Mouse (Mus musculus) heart, adult 9 months (tissue): ENCODE measurements around the gene Pick1.

Source experiments
- DNase-seq, 2 experiments: peaks; one replicate each; pipeline ENCODE4 v3.0.0; 2022; ENCODE audit warnings: low spot score in 2 of 2

Pick1 gene

DNA sequence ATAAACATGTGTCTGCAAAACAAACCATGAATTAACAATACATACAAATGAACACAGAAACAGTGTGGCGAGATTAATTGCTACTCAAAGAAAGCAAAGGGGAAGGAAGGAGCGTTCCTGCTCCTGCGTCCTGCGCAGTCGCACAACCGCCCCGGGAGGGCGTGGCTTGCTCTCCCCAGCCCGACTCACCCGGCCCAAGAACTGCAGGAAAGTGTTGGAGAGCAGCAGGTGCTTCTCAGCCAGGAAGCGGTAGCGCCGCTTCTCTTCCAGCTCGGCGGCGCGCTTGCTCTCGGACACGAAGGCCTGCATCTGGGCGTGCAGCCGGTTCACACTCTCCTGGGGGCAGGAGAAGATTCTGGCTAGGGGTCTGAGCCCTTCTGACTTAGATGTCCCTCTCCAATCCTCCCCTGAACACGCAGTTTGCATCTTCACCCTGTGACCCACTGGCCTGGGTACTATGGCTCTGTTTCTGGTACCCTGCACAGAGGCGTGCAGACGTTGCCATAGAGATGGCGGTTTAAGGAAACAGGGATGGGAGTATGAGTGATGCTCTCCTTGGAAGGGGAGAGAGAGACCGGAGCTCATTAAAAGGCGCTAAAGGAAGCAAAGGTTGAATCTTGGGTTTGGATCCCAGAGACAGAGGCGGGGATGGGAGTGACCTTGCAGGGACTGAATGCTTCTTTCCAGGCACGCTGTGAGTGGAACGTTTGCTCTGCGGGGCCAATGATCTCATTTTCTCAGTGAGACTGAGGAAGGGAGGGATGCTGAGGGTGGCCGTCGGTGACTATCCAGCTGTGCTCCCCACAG is 41.5 kb downstream of the Pick1 start:
- peak; percentile 58 to 76 for DNase-seq

GRCm38 (mm10) chr15:79271124-79271746 is 42.3 kb downstream of the Pick1 start:
- no peak for DNase-seq

- no peak for DNase-seq
These were observed 44.0 kb downstream of the Pick1 start for GRCm38 (mm10) chr15:79273020-79273419.

DNA sequence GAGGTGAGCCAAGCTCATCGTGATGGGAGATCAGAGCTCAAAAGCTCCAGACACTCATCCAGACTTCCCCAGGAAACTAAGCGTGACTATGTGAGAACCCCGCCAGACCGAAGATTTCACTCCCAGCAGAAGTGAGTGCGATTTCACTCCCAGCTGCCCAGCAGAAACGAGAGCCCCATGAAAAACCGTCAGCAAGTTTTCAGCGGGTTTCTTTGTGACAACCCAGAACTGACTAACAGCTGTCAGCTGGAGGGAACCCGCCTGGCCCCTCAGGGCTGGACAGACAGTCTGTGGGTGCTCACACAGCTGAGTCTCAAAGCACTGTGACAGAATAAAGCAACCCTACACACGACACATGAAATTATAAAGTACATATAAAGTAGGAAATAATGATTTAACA is 48.8 kb downstream of the Pick1 start:
- no peak for DNase-seq

DNA sequence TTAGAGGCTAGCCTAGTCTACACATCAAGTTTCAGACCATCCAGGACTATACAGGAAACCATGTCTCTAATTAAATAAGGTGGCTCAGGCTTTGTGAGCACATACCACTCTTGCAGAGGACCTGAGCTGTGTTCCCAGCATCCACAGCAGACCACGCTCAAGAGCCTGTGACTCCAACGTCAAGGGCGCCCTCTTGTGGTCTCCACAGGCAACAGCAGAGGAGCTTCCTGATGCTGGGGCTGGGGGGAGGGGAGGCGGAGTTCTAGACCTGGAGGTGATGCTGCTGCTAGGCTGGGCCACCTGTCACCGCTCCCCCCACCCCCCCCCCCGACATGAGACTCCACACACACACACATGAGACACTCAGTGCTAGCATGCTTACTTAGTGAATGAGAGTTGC is 51.2 kb downstream of the Pick1 start:
- DNase-seq = no peak

- no peak for DNase-seq
These were observed 51.9 kb downstream of the Pick1 start for GRCm38 (mm10) chr15:79280850-79281249.

- DNase-seq = no peak
These were observed 52.4 kb downstream of the Pick1 start for GRCm38 (mm10) chr15:79281389-79281788.

DNA sequence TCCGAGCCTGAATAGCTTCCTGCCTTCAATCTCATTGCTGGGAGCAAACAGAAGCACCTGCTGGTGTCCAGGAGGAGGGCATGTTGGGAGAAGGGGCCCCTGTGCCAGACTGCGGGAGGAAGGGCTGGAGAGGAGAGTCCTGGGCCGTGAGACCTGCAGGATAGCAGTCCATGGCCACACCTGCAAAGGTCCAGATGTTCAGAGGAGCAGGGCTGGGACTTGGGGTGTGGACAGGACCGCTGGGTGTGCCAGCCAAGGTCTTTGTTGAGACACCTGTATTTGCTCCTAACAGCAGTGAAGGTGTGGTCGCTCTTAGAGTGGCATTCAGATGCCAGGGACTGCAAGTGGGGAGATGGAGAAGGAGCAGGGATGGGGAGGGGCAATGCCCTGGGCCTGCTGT is 53.5 kb downstream of the Pick1 start:
- DNase-seq = no peak

GRCm38 (mm10) chr15:79283371-79283770 is 54.4 kb downstream of the Pick1 start:
- no peak for DNase-seq

- DNase-seq = no peak
These were observed 56.4 kb downstream of the Pick1 start, which contains the start of gene Baiap2l2 for GRCm38 (mm10) chr15:79285399-79285798. TSS of gene Baiap2l2 (minus strand) at chr15:79285537.

- no peak for DNase-seq
These were observed 57.2 kb downstream of the Pick1 start for GRCm38 (mm10) chr15:79286141-79286540.

DNA sequence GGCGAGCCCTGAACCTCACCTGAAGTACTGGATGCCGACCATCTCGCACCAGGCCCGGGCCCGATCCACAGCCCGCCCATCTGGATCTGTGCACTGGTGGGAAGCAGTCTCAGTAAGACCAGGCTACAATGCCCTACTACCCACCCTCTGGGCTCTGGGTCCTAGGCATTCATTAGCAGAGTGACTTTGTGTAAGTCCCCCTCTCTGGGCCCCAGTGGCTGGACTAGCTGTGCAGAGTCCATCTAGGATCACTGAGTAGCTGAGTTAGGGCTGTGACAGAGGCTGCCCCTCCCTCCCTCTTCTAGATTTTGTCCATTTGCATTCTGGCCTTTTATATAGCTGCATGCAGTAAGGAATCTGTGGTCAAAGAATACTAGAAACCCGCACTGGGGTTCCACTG is 58.1 kb downstream of the Pick1 start:
- DNase-seq = no peak

- no peak for DNase-seq
These were observed 59.4 kb downstream of the Pick1 start for GRCm38 (mm10) chr15:79288387-79288786.

GRCm38 (mm10) chr15:79289441-79289840 is 60.5 kb downstream of the Pick1 start:
- DNase-seq = no peak

GRCm38 (mm10) chr15:79290340-79290739 is 61.4 kb downstream of the Pick1 start:
- no peak for DNase-seq

DNA sequence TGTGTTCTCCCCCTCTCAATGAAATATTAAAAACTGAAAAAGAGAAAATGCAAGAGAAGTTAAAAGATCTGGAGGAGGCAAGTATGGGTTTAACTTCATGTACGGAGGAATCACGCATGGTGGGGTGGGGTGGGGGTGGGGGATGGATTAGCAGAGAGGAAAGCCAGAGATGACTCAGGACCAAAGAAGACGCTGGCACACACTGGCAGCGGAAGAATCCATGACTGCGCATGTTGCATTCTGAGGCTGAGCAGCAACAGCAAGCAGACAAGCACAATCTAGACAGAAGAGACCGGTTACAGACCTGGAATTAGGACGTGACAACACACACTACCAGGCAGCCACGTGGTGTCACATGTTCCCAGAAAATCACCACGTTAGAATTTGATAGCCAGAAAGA is 63.8 kb downstream of the Pick1 start:
- no peak for DNase-seq

DNA sequence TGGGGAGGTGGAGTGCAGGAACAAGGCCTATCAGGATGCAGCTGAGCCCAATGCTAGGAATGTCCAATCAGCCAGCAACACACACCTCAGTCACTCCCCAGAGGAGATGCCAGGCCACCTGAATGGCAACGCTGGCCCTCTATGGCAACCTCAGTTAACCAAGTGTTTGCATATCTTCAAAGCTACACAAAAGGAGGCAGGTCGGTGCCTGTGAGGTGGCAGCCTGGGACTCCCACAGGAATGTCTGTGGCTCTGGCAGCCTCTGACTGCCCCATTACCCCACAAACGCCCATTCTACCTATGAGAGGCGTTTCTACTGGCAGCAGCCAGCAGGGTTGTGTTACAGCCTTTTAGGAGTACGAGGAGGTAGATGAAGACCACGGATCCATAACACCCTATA is 69.6 kb downstream of the Pick1 start:
- DNase-seq = no peak
